Mouse (Mus musculus): ENCODE data around the gene Camkk2.

DNA sequence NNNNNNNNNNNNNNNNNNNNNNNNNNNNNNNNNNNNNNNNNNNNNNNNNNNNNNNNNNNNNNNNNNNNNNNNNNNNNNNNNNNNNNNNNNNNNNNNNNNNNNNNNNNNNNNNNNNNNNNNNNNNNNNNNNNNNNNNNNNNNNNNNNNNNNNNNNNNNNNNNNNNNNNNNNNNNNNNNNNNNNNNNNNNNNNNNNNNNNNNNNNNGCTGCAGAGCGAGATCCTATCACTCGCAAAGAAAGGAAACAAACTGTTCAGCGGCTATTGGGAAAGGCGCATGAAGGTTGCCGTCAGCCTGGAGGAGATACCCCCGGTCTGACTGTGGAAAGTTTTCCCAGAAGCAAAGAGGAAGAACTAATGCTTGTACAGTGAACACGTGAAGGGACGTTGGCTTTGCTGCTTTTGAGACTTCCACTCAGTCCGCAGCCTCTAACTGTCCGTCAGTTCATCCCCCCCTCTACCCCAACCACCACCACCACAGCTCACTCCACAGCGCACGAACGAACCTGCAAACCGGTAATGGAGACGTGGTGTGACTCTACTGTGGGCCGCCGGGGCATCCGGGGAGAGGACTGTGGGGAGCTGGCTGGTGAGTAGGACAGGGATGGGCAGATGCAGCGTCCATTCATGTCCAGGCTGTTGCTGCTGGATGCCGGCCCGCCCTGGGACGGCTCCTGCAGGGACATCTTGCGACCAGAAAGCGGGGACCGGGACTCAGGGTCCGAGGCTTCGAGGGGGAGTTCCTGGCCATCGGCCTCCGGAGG lies 15.8 kb downstream of the Camkk2 start:
- no peak for TF ChIP-seq CTCF (IDR thresholded peaks at IDR 0.05)
- TF ChIP-seq EP300 (IDR thresholded peaks at IDR 0.05) = no peak
